Mouse (Mus musculus): ENCODE results near the gene Wars2.

GRCm38 (mm10) chr3:99234319-99234869 lies 93.5 kb downstream of the Wars2 start:
- TF ChIP-seq GATA1 (IDR thresholded peaks at IDR 0.05; ENCODE audit: low read length) (no peak), TAL1 (IDR thresholded peaks at IDR 0.05; ENCODE audit: low read length) (no peak)

All from erythroblast, embryonic 14.5 days (primary cell).